Mouse (Mus musculus) urinary bladder, adult 2 months (tissue): Measurements from ENCODE around the gene Pappa2. TPM values are rescaled to one million over a fixed set of nuclear protein-coding genes. Genes with fewer than 3 reads are reported as not detected.
A peak's percentile ranks its signal among the peaks of the same experiment; 100 is the strongest.

ENCODE experiments used
- DNase-seq: peaks from one replicate; pipeline ENCODE4 v3.0.0; 2022; ENCODE audit warnings: low spot score
- polyA plus RNA-seq: library from polyadenylated mRNA; depleted of rRNA; stranded (reverse); fragments of >200 nt; gene quantifications from 2 replicates; pipeline ENCODE4 v1.2.3, GENCODE M21; 2012

The Pappa2 gene
- polyA plus RNA-seq, 1 experiment: 0.41 TPM

DNA sequence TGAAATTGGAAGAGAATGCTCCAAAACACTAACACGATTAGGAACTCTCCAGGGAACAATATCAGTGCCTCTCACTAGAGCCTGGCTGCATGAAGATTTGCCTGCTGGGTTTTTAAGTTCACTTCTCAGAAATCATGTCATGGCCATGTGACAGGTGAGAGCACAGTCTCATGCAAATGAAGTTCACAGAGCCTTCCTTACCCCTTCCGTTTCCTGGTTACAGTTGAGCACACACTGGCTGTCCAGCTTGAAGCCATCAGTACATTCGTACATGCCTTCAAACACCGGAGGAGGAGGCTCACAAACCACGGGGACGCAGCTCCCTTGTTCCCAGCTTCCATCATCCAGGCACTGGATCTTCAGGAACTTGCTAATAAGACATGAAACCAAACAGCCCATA lies 215.6 kb downstream of the Pappa2 start:
- DNase-seq: no peak

DNA sequence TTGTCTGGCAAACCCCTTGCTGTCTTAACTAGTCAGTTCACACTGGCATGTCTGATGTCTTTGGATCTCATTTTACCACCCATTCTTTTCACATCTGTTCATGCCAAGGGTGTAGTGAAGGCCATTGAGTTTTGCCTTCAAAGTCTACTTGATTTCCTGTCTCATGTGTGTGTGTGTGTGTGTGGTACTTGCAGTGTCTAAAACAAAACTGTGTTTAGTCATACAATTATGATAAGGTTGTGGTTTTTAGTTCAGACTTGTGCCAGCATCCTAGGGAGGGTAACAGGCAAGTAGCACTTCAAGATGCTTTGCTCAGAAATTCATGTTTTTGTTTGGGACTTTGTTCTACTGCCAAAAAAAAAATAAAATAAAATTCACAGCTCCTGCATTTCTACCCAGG lies 216.1 kb downstream of the Pappa2 start:
- no peak for DNase-seq

DNA sequence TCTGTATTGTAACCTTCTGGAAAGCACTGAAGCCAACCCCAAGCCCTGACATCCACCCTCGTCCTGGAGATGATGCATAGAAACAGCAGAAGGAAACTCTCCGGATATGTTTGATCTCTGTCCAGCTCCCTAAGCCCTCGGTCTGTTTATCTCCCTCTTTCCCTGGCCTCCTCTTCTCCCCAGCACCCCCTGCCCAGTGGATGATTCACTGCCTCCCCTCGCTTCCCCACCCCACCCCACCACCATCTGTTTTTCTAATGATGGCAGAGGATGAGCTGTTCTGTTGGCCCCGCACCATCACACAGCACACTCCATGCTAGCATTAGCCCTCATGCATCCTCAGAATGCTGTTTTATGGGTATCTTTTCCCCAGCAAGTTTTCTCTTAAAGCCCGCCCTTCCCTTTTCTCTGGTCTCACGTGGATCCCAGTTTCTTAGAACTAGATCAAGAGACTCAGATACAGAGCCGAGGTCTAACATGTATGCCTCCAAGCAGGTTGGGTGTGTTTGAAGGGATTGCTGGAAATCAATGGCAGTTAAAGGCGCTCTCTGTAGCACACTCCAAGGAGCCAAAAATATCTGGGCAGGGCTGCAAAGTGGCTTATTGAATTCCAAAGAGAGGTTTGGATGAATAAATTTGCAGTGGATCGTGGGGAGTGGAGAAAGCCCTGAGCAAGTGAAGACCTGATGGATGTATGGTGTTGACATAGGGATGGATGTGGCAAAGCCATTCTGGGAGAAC lies 231.8 kb downstream of the Pappa2 start:
- no peak for DNase-seq

DNA sequence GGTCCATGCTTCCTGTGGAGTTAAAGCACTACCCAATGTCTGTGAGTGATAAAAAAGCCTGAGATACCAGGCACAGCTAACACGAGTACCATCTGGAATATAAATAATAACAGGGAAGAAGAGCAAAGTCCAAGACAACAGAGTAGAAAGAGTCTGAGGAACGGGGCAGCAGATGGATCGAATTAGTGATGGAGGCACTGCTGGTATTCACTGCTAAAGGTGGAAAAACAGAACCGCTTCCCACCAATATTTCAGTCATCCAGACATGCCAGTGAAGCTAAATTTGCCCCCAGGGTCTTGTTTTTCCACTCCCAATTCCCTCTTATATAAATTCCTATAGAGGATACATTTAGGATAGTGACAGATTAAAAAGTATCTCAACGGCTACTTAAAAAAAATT lies 238.8 kb downstream of the Pappa2 start:
- DNase-seq: no peak

DNA sequence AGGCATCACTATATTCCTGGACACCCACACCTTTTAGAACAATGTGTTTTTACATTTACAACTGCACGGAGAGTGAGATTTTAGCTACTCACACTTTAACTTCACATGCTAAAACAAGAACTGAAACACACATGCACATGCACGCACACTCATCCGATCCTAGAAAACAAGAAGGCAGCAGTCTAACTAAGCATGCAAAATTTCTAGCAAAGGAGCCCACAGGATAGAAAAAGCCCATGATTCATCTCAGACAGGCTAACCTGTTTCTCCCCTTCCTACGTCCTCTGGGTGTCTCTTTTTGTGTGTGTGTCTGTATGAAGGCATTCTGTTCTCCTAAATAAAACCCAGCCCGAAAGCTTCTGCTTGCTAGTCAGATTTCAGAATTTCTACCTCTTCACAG lies 239.3 kb downstream of the Pappa2 start:
- DNase-seq: no peak

DNA sequence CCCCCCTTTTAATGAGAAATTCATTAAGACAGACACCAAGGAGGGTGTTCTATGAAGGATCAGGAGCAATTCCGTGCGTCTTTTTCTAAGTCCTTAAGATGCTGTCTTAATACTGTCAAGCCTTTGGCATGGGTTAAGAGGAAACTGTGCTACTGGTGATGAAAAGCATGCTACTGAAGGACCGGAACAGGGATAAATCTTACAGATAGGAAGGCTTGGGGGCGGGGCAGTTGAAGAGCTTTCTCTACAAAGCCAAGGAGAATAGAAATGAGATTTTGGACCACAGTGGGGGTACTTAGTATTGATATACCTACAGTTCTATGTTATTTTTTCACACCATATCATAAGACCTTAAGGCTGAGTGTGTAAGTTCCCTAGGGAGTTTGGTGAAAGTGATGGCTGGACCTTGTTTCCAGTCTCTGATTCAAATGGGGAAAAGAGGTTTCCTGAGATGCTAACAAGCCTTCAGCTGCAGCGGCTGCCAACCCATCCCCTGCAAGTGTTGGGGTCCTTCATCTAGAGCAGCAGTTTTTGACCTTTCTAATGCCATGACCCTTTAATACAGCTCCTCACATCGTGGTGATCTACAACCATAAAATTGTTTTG lies 240.0 kb downstream of the Pappa2 start:
- DNase-seq: no peak

DNA sequence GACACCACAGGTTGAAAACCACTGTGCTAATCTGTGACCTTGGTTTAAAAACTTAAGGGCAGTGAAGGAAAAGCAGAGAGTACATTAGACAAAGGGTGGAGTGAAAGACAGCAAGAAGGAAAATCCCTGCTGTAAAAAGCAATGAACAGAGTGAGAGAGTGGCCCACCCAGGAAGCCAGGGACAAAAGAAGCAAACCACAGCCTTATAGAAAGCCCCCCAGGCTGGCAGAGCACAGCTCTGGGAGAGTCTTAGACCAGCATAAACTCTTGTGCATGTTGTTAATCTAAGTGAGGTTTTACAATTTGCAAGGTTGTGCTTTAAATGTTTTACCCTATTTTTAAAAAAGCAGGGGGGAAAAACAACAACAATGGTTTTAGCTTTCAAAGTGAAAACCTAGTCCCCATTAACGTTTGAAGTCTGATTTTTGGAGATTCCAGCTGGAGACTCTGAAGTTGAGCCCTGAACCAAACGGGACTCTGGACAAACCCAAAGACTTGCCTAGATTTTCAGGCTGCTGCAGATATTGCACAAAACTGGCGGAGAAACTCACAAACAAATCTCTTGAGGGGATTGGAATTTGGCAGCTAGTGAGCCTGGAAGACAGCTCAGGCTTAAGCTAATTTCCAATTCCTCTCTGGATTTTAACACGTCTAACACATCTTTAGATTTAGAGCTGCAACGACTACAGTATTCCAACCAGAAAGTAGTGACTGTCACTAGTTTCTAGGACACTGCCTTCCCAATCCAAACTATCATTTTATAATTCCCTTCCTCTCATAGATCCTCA lies 241.0 kb downstream of the Pappa2 start:
- DNase-seq: no peak

DNA sequence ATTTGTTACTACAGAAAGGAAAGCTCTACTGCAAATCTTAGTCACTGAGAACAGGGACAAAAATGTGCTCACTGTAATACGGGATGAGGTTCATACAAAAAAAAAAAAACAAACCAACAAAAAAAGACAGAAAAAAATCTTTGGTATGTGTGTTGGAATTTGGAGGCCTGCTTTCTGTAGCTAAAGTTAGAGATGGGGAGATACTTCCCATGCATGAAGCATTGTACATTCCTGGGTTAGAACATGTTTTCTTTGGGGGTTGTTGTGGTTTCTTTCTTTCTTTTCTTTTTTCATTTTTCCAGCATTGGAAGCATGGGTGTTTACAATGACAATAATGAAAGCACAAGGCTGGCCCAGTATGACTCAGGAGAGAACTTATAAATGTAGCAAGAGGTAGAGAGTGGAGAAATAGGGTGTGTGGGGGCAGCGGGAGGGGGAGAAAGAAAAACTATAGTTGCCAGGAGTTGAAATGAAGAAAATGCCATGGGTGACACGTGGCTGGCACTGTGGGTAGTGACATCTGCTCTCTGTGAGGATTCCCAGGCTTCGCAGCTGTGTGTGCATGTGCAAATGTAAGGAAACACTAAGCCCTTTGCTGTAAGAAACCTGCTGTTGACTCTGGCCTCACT lies 247.3 kb downstream of the Pappa2 start:
- DNase-seq: no peak

DNA sequence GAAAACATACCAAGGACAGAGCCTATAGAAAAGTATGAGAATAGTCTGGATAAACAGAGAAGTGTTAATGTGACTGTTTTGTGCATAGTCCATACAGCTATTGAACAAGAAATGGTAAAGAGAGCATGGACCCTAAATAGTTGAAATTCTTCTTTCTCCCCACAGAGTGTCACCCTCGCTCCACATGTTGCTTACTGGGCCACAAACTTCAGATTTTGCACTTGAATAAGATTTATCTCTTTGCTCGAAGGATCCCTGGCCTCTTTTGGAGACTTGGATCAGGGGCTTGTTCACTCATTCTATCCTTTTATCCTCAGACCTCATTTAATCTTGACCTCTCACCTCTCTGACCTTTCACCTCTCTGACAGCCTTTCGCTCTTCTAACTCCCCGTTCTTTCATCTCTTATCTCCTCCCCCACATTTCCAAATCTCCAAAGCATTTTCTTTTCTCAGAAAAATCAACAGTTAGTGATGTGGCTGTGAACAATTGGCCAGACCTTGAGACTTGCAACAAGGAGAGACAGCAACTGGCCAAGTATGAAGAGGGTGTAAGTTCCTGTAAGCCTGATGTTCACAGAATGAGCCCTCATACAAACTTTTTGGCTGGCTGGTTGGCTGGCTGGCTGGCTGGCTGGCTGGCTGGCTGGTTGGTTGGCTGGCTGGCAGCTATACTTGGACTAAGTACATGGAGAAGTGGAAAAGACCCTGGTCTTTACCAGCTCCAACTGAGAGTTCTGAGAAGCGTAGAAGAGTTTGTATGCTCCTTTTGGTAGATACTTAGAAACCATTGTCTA lies 266.8 kb downstream of the Pappa2 start:
- DNase-seq: no peak

DNA sequence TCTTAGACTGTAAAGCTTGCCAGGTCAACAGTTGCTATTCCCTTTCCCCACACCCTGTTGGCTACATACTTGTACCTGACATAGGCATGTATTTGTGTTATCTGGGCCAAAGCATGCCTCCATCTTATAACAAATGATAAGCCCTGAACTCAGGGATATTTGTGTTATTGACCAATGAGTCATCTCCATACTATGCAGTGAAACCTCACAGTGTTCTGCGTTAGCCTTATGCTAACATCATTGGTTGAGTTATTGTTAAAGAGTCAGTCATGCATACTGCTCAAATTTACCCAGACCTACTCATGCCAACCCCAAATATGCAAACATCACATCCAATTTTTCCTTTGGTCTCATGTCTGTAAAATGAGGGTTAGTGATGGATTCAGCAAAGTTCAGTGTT lies 279.0 kb downstream of the Pappa2 start:
- DNase-seq: no peak

DNA sequence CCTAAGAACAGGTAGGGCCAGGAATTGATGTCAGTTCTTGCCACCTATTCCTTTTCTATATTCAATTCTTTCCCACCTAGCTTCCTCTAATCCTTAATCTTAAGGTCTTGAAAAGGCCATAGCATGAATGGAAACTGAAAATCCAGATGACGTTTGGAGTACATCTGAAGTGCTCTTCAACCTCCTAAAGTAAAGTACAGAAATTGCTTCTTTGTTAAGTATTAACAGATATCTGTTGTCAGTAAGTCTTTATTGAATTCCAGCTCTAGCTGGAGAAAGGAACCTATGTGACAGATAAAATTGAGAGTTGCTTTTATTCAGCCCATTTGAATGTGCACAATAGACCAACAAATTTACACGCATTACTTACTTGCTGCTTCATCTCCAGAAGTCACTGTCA lies 280.1 kb downstream of the Pappa2 start:
- no peak for DNase-seq

DNA sequence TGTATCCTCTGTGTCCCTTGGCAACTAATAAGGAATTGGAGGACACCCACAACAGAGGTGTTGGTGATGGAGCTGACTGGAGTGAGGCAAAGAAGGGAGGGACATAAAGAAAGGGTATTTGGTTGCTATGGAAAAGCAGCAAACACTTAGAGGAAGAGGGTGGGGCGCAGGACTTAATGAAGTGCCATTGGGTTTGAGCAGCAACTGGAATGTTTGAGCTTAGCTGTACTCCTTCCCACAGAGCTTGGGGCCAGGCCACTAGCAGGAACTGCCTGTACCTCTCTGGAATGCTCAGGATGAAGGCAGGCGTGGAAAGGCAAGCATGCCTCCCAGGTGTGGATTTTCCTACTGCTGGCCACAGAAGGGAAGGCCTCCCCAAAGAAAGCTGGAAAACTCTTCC lies 281.0 kb downstream of the Pappa2 start:
- no peak for DNase-seq

DNA sequence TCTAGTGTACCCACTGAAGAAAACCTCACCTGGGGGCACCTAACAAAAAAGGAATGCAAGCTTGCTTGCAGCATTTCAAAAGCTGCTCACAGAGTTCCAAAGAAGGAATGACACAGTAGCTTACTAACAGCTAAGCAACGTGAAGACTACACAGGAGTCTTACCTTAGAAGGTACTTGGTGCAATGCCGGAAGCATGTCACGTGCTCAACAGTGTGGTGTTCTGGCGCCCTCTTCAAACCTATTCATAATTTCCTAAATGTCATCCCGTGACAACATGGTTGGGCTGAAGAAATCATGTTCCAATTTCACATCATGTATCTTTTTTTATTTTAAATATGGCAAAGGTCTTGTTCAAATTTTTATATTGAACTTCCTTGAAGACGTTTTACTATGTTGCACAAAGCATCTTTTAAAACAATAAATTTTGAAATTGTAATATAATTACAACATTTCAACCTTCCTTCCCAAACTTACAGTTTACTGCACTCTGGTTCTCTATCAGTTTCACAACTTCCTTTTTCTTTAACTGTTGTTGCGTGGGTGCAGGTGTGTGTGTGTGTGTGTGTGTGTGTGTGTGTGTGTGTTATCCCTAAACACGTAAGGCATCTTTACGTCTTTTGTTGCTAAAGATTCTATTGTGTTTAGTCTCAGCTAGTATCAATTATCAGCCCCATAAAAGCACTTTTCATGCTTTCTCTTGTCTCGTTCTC lies 282.3 kb downstream of the Pappa2 start:
- DNase-seq: no peak

DNA sequence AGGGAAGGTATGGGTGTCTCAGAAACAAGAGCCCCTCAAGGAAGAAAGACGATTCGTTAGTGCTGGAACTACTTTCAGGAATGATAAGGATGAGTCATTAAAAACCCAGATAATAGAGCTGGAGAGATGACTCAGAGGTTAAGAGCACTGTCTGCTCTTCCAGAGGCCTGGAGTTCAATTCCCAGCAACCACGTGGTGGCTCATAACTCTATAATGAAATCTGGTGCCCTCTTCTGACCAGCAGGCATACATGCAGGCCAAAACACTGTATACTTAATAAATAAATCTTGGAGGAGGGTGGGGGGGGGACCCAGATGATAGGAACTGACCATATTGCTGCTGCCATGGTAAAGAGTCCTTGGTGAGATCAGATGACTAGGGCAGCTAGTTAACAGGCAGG lies 282.9 kb downstream of the Pappa2 start:
- no peak for DNase-seq

DNA sequence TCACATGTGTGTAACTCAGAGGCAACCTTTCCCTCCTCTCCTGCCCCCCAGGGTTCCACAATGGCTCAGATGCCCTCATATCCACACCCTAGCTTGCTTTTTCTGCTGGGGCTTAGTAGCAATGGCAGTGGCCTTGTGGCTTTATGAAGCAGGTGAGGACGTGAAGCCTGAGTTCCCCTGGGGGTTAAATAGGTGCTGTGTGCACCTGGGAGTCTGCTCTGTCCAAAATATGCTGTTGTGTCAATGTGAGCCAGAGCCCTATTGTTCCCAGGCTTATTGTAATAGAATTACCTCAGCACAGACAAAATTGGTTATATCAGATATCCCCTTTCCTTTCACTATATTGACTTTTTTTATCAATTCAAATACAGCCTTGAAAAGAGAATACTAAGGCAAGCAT lies 292.6 kb downstream of the Pappa2 start:
- no peak for DNase-seq

DNA sequence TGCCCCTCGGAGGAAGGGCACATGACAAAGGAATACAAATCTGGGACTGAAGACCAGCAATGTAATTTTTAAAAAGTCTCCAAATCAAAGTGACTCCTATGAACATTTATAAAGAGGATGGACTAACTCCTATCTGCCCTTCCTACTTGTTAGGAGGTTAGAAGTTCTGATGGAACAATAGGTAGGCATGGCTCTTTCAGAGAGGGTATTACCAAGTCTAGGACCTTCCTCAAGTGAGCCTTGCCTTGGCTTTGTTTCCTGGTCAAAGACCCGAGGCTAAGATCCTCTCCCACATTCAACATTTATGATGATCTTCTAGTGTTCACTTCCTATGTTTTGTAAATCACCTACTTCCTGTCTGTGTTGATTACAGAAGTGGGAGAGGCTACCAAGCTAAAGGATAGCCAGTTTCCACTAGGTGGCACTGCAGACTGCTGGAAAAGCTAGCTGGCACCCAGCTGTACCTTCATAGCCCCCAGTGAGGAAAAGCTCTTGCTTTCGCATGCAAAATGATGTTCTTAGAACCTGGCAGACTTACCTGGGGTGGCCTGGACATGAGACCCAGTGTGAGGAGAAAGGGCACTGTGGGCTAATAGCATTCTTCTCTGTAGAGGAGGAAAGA lies 310.2 kb downstream of the Pappa2 start:
- DNase-seq: peak; percentile 36

DNA sequence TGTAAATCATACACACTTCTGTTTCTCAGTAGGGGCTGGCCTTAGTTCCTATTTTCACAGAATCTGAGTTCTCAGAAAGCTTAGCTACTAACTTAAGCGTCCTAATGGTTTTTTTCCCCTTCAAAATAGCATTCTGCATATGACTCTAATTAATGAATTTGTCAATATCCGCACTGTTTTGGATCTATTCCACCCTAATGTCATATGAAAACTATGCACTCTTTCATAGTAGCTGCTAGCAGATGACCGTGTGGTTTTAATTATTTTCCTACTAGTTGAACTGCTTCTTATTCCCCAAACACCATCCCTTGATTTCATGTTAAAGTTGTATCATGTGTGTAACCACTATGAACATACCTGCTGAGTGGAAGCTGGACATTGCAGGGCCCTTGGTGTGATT lies 314.3 kb downstream of the Pappa2 start:
- no peak for DNase-seq
